Mouse (Mus musculus) embryonic facial prominence, embryonic 11.5 days (tissue): ENCODE results near the gene Vhl. TPM values are rescaled to one million over a fixed set of nuclear protein-coding genes. Genes with fewer than 3 reads are reported as not detected.

ENCODE experiments used
- polyA plus RNA-seq: library from polyadenylated mRNA; unstranded; fragments of >200 nt; fragmentation: Nextera tagmentation; extraction: Ambion mirVana; gene quantifications from 2 replicates; pipeline ENCODE4 v1.2.1, GENCODE M21; 2014

Vhl gene
- polyA plus RNA-seq, 1 experiment from 2014 or later = 56.9 TPM

Other genes with a start within 250 kb of the Vhl start
- 44.3 and 51.0 TPM in 2 replicates for gene Tada3, start 246.1 kb upstream of the Vhl start, polyA plus RNA-seq
- gene Arpc4, start 245.8 kb upstream of the Vhl start, polyA plus RNA-seq = 201 and 203 TPM in 2 replicates
- gene Ttll3, start 234.7 kb upstream of the Vhl start, polyA plus RNA-seq = 2.2 and 2.7 TPM in 2 replicates
- 25.7 and 27.2 TPM in 2 replicates for gene Rpusd3, start 204.6 kb upstream of the Vhl start, polyA plus RNA-seq
- gene Cidec, start 188.2 kb upstream of the Vhl start, polyA plus RNA-seq = not detected in 2 replicates
- 72.6 and 77.6 TPM in 2 replicates for gene Jagn1, start 181.4 kb upstream of the Vhl start, polyA plus RNA-seq
- 1.2 and 2.3 TPM in 2 replicates for gene Il17re, start 165.5 kb upstream of the Vhl start, polyA plus RNA-seq
- gene Il17rc, start 152.5 kb upstream of the Vhl start, polyA plus RNA-seq = 1.3 and 3.5 TPM in 2 replicates
- gene Creld1, start 140.7 kb upstream of the Vhl start, polyA plus RNA-seq = 13.1 and 16.2 TPM in 2 replicates
- gene Prrt3, start 122.0 kb upstream of the Vhl start, polyA plus RNA-seq = 0.90 and 1.3 TPM in 2 replicates
- gene Emc3, start 92.3 kb upstream of the Vhl start, polyA plus RNA-seq = 83.2 and 85.8 TPM in 2 replicates
- gene Fancd2, start 92.3 kb upstream of the Vhl start, polyA plus RNA-seq = 14.6 and 17.7 TPM in 2 replicates
- 0.20 TPM in 1 of 2 replicates, not detected in the other for gene Fancd2os, start 23.2 kb upstream of the Vhl start, polyA plus RNA-seq
- 232 and 233 TPM in 2 replicates for gene Brk1, start 19.2 kb upstream of the Vhl start, polyA plus RNA-seq
- gene Irak2, start 14.5 kb downstream of the Vhl start, polyA plus RNA-seq = 2.2 and 4.0 TPM in 2 replicates
- 0.84 and 1.6 TPM in 2 replicates for gene Tatdn2, start 73.1 kb downstream of the Vhl start, polyA plus RNA-seq
- not detected in 2 replicates for gene Ghrl, start 95.9 kb downstream of the Vhl start, polyA plus RNA-seq
- gene Sec13, start 116.8 kb downstream of the Vhl start, polyA plus RNA-seq = 274 and 299 TPM in 2 replicates